Mouse (Mus musculus) stomach, postnatal 0 days (tissue): Measurements from ENCODE around the gene Brdt.

ENCODE experiments used
- CTCF ChIP-seq: IDR thresholded peaks from 2 replicates; pipeline ENCODE4 v1.5.1; 2016; ENCODE audit warnings: antibody characterized with exemption, low read depth, mild to moderate bottlenecking, moderate library complexity
- EP300 ChIP-seq: optimal IDR thresholded peaks from 2 replicates; pipeline ENCODE3; 2016; ENCODE audit warnings: antibody characterized with exemption

GRCm38 (mm10) chr5:107352566-107352965 is 21.6 kb downstream of the Brdt start:
- TF ChIP-seq CTCF (no peak), EP300 (no peak)
